Mouse (Mus musculus): ENCODE results near the gene Tbc1d19. TPM values are rescaled to one million over a fixed set of nuclear protein-coding genes. Genes with fewer than 3 reads are reported as not detected.

Tbc1d19 gene
- 70.1 and 77.0 TPM in 2 replicates for polyA plus RNA-seq (2014; fragmentation: Nextera tagmentation; extraction: Ambion mirVana)

GRCm38 (mm10) chr5:53809115-53809991 lies at the start of gene Tbc1d19:
TSS of gene Tbc1d19 (plus strand) at chr5:53809606.
- Histone ChIP-seq H3K36me3 (replicated peaks; ENCODE audit: control insufficient read depth, insufficient read depth) (no peaks in the 10 kb centered on the region), H3K27ac (peak within 1 kb of the TSS; percentile 47; the same call in 1 of the 2 replicates), H3K9ac (peak within 1 kb of the TSS; percentile 60), H3K4me3 (replicated peaks; ENCODE audit: low read length) (peak within 1 kb of the TSS; percentile 60), H3K9me3 (ENCODE audit: control insufficient read depth, low read length) (no peaks in the 10 kb centered on the region), H3K4me2 (replicated peaks) (peak within 1 kb of the TSS; percentile 65), H3K27me3 (ENCODE audit: control insufficient read depth, insufficient read depth, low read length) (no peaks in the 10 kb centered on the region), H3K4me1 (replicated peaks; ENCODE audit: control insufficient read depth, insufficient read depth, low read length) (peaks cover 19% of the 10 kb centered on the region)
- 6% methylated on average over 36 of the region's 36 CpGs for WGBS
- ATAC-seq (ENCODE audit: low FRiP score) (peak; percentile 99), DNase-seq (ENCODE audit: low spot score) (peak; percentile 83)

GRCm38 (mm10) chr5:53759912-53760311 lies 49.5 kb upstream of the Tbc1d19 start:
- ATAC-seq (ENCODE audit: low FRiP score) (no peak), DNase-seq (ENCODE audit: low spot score) (no peak)
- 92% methylated on average over 4 of the region's 4 CpGs for WGBS
- H3K27me3 ChIP-seq (ENCODE audit: control insufficient read depth, insufficient read depth, low read length): no peaks in the 10 kb centered on the region
- H3K4me2 ChIP-seq (replicated peaks): no peak overlapping the region
- no peak overlapping the region for H3K27ac ChIP-seq
- no peaks in the 10 kb centered on the region for H3K36me3 ChIP-seq (replicated peaks; ENCODE audit: control insufficient read depth, insufficient read depth)
- no peaks in the 10 kb centered on the region for H3K9me3 ChIP-seq (ENCODE audit: control insufficient read depth, low read length)
- H3K4me3 ChIP-seq (replicated peaks; ENCODE audit: low read length): no peak overlapping the region
- H3K4me1 ChIP-seq (replicated peaks; ENCODE audit: control insufficient read depth, insufficient read depth, low read length): no peaks in the 10 kb centered on the region
- no peak overlapping the region for H3K9ac ChIP-seq

- Histone ChIP-seq H3K27me3 (ENCODE audit: control insufficient read depth, insufficient read depth, low read length) (no peaks in the 10 kb centered on the region), H3K9ac (no peak overlapping the region), H3K4me1 (replicated peaks; ENCODE audit: control insufficient read depth, insufficient read depth, low read length) (no peaks in the 10 kb centered on the region), H3K36me3 (replicated peaks; ENCODE audit: control insufficient read depth, insufficient read depth) (no peaks in the 10 kb centered on the region), H3K27ac (no peak overlapping the region), H3K4me3 (replicated peaks; ENCODE audit: low read length) (no peak overlapping the region), H3K9me3 (ENCODE audit: control insufficient read depth, low read length) (no peaks in the 10 kb centered on the region), H3K4me2 (replicated peaks) (no peak overlapping the region)
- no peak for ATAC-seq (ENCODE audit: low FRiP score)
- DNase-seq (ENCODE audit: low spot score): no peak
- 91% methylated on average over 3 of the region's 3 CpGs for WGBS
Measured at GRCm38 (mm10) chr5:53760914-53761313, 48.5 kb upstream of the Tbc1d19 start.

- no peaks in the 10 kb centered on the region for H3K27me3 ChIP-seq (ENCODE audit: control insufficient read depth, insufficient read depth, low read length)
- H3K4me2 ChIP-seq (replicated peaks): no peak overlapping the region
- H3K9me3 ChIP-seq (ENCODE audit: control insufficient read depth, low read length): no peaks in the 10 kb centered on the region
- H3K9ac ChIP-seq: no peak overlapping the region
- H3K4me3 ChIP-seq (replicated peaks; ENCODE audit: low read length): no peak overlapping the region
- no peaks in the 10 kb centered on the region for H3K4me1 ChIP-seq (replicated peaks; ENCODE audit: control insufficient read depth, insufficient read depth, low read length)
- 85% methylated on average over 3 of the region's 3 CpGs for whole genome bisulfite sequencing
- no peak overlapping the region for H3K27ac ChIP-seq
- H3K36me3 ChIP-seq (replicated peaks; ENCODE audit: control insufficient read depth, insufficient read depth): no peaks in the 10 kb centered on the region
- DNase-seq (ENCODE audit: low spot score): peak; percentile 17
- no peak for ATAC-seq (ENCODE audit: low FRiP score)
Measured at GRCm38 (mm10) chr5:53761346-53761745, 48.1 kb upstream of the Tbc1d19 start.

- 72% methylated on average over 12 of the region's 12 CpGs for WGBS
- no peak overlapping the region for H3K4me3 ChIP-seq (replicated peaks; ENCODE audit: low read length)
- H3K4me1 ChIP-seq (replicated peaks; ENCODE audit: control insufficient read depth, insufficient read depth, low read length): no peaks in the 10 kb centered on the region
- no peaks in the 10 kb centered on the region for H3K36me3 ChIP-seq (replicated peaks; ENCODE audit: control insufficient read depth, insufficient read depth)
- H3K9me3 ChIP-seq (ENCODE audit: control insufficient read depth, low read length): no peaks in the 10 kb centered on the region
- H3K27ac ChIP-seq: no peak overlapping the region
- ATAC-seq (ENCODE audit: low FRiP score) (no peak), DNase-seq (ENCODE audit: low spot score) (no peak)
- H3K27me3 ChIP-seq (ENCODE audit: control insufficient read depth, insufficient read depth, low read length): no peaks in the 10 kb centered on the region
- H3K4me2 ChIP-seq (replicated peaks): no peak overlapping the region
- H3K9ac ChIP-seq: no peak overlapping the region
Measured at GRCm38 (mm10) chr5:53784818-53785520, 24.4 kb upstream of the Tbc1d19 start.

- DNase-seq (ENCODE audit: low spot score) (no peak), ATAC-seq (ENCODE audit: low FRiP score) (no peak)
- Histone ChIP-seq H3K4me2 (replicated peaks) (no peak overlapping the region), H3K36me3 (replicated peaks; ENCODE audit: control insufficient read depth, insufficient read depth) (no peaks in the 10 kb centered on the region), H3K9ac (no peak overlapping the region), H3K9me3 (ENCODE audit: control insufficient read depth, low read length) (0 out of 2 replicates have a peak, but pooled peaks cover 2% of the 10 kb centered on the region), H3K27ac (no peak overlapping the region), H3K4me3 (replicated peaks; ENCODE audit: low read length) (no peak overlapping the region), H3K27me3 (ENCODE audit: control insufficient read depth, insufficient read depth, low read length) (no peaks in the 10 kb centered on the region), H3K4me1 (replicated peaks; ENCODE audit: control insufficient read depth, insufficient read depth, low read length) (no peaks in the 10 kb centered on the region)
- 78% methylated on average over 2 of the region's 2 CpGs for WGBS
Measured at GRCm38 (mm10) chr5:53801379-53801778, 8.0 kb upstream of the Tbc1d19 start.

- H3K4me2 ChIP-seq (replicated peaks): no peak overlapping the region
- H3K9me3 ChIP-seq (ENCODE audit: control insufficient read depth, low read length): no peaks in the 10 kb centered on the region
- no peak overlapping the region for H3K27ac ChIP-seq
- ATAC-seq (ENCODE audit: low FRiP score) (no peak), DNase-seq (ENCODE audit: low spot score) (no peak)
- H3K27me3 ChIP-seq (ENCODE audit: control insufficient read depth, insufficient read depth, low read length): no peaks in the 10 kb centered on the region
- H3K36me3 ChIP-seq (replicated peaks; ENCODE audit: control insufficient read depth, insufficient read depth): no peaks in the 10 kb centered on the region
- no peak overlapping the region for H3K4me3 ChIP-seq (replicated peaks; ENCODE audit: low read length)
- WGBS: 94% methylated on average over 7 of the region's 7 CpGs
- H3K4me1 ChIP-seq (replicated peaks; ENCODE audit: control insufficient read depth, insufficient read depth, low read length): no peaks in the 10 kb centered on the region
- H3K9ac ChIP-seq: no peak overlapping the region
Measured at GRCm38 (mm10) chr5:53819711-53820110, 10.3 kb downstream of the Tbc1d19 start.

- Histone ChIP-seq H3K36me3 (replicated peaks; ENCODE audit: control insufficient read depth, insufficient read depth) (peaks cover 2% of the 10 kb centered on the region; the same call in 1 of the 2 replicates), H3K4me2 (replicated peaks) (no peak overlapping the region), H3K4me1 (replicated peaks; ENCODE audit: control insufficient read depth, insufficient read depth, low read length) (no peaks in the 10 kb centered on the region), H3K9ac (no peak overlapping the region), H3K27ac (no peak overlapping the region), H3K9me3 (ENCODE audit: control insufficient read depth, low read length) (no peaks in the 10 kb centered on the region), H3K4me3 (replicated peaks; ENCODE audit: low read length) (no peak overlapping the region), H3K27me3 (ENCODE audit: control insufficient read depth, insufficient read depth, low read length) (no peaks in the 10 kb centered on the region)
- no peak for ATAC-seq (ENCODE audit: low FRiP score)
- 79% methylated on average over 7 of the region's 7 CpGs for WGBS
- DNase-seq (ENCODE audit: low spot score): no peak
Measured at GRCm38 (mm10) chr5:53825886-53826285, 16.5 kb downstream of the Tbc1d19 start.

- no peak for ATAC-seq (ENCODE audit: low FRiP score)
- Histone ChIP-seq H3K9ac (no peak overlapping the region), H3K4me2 (replicated peaks) (no peak overlapping the region), H3K4me1 (replicated peaks; ENCODE audit: control insufficient read depth, insufficient read depth, low read length) (no peaks in the 10 kb centered on the region), H3K4me3 (replicated peaks; ENCODE audit: low read length) (no peak overlapping the region), H3K27ac (no peak overlapping the region), H3K9me3 (ENCODE audit: control insufficient read depth, low read length) (no peaks in the 10 kb centered on the region), H3K36me3 (replicated peaks; ENCODE audit: control insufficient read depth, insufficient read depth) (peaks cover 50% of the 10 kb centered on the region), H3K27me3 (ENCODE audit: control insufficient read depth, insufficient read depth, low read length) (no peaks in the 10 kb centered on the region)
- WGBS: 92% methylated on average over 4 of the region's 4 CpGs
- DNase-seq (ENCODE audit: low spot score): no peak
Measured at GRCm38 (mm10) chr5:53834489-53834888, 25.1 kb downstream of the Tbc1d19 start.
